Mouse (Mus musculus) liver, embryonic 14.5 days (tissue): Measurements from ENCODE around the gene Cfl2.

Experiments used
- CTCF ChIP-seq: IDR thresholded peaks from 2 replicates; pipeline ENCODE4 v1.5.1; 2016; ENCODE audit warnings: antibody characterized with exemption, low read depth, control low read depth
- EP300 ChIP-seq: IDR thresholded peaks from 2 replicates; pipeline ENCODE4 v1.6.1; 2016; ENCODE audit warnings: antibody characterized with exemption, low read depth

DNA sequence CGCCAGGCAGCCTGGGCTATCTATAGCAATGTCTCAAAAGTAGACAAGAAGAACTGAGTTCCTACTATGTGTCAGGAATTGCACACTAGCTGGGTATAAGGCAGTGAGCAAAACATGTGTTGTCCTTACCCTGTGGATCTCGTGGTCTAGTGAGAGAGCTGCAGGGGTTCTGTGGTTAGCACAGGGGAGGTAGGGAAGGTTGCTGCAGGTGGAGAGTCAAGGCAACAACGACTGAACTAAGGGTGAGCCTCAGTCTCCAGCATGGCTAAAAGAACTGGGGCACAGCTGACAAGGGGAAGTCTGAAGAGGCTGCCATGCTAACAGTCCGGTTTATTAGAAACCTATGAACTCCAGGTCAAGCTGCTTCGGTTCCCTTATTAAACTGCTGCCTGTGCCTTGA lies 16.5 kb upstream of the Cfl2 start:
- TF ChIP-seq CTCF (no peak), EP300 (no peak)
